Mouse (Mus musculus) left cerebral cortex, postnatal 25 days (tissue): ENCODE results near the gene Cpvl. TPM values are rescaled to one million over a fixed set of nuclear protein-coding genes. Genes with fewer than 3 reads are reported as not detected.

Experiments
- DNase-seq, 2 experiments: peaks; one replicate each; pipeline ENCODE4 v3.0.0; 2022; ENCODE audit warnings: low spot score in 2 of 2, mixed read lengths in 1 of 2
- intact Hi-C: fragments of 180-260 bp; cut with DNase I; formaldehyde crosslinking; loops from one replicate; pipeline ENCODE4 v1.15.1; 2025
- total RNA-seq, 2 experiments: library from RNA; stranded (reverse); gene quantifications; 2 replicates each; pipeline ENCODE4 v1.2.3; 2021

Cpvl gene
- total RNA-seq, 2 experiments from 2014 or later, result not detected

DNA sequence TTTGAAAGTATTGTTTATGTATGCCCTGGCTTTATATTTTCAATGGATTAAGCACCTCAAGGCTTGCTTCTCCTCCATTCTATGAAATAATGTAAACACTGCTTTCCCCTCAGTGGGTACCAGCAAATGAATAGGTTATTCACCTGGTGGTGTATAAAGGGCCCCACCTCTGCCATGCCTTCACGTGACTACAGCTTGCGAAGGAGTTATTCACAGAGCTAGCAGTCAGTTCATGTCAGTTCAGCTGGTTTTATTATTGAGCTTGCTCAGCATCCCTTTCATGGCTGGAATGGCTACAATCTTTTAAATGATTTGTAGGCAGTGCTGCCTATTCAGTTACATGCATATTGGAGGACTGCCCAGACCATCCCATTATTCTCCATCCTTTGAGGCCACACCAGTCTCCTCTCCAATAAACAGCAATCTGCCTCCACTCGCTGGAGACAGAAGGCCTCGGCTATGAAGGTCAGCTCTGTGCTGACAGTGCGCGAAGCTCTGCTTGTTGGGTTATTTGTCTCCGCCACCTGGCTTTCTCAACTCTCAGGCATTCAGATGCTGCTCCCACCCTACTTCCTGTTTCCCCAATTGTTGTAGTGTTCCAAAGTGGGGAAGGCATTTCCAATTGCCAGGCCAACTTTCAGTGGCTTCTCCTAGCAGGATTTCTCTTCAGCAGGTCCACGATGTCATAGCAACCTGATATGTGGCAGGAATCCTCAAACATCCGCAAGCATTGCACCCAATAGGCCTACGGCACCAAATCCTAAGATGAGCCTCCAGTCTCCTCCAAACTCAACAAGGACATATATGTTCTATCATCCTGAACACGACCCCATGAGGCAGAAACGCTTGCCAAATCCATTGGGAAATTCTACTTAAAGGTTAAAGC lies 123.3 kb downstream of the Cpvl start:
- intact Hi-C loops, result no loop called here
- DNase-seq, result peak in 1 of 2 experiments; percentile 24

DNA sequence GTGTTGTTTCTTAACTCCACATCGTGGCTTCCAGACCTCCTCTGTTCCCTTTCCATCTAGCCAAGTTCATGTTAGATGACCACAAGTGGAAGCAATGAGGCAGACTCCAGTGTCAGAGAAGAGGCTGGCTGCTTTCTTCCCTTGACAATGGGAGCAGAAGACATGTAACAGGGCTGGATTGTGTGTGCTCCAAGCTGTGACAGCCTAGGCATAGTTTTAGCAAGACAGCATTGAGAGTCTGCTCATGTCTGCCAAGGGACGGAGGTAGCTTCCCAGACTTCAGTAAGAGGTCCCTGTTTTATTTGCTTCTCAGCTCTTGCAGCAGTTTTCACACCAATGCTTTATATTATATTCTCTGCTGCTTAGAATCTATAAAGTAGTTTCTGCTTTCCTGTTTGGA lies 124.2 kb downstream of the Cpvl start:
- intact Hi-C loops, result no loop called here
- no peak for DNase-seq

DNA sequence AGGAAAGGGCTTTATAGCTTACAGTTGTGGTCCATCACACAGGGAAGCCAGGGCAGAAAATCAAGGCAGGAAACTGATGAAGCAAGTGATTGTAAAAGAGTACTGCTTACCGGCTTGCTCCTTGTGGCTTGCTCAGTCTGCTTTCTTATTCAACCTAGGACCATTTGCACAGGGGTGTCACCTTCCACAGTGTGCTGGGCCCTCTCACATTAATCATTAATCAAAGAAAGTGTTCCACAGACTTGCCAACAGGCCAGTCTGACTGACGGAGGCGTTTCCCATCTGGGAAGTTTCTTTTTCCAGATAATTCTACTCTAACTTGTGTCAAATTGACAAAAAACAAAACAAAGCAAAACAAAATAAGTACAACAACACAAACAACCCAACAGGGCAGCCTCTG lies 124.9 kb downstream of the Cpvl start:
- no peak for DNase-seq
- intact Hi-C loops, result no loop called here

DNA sequence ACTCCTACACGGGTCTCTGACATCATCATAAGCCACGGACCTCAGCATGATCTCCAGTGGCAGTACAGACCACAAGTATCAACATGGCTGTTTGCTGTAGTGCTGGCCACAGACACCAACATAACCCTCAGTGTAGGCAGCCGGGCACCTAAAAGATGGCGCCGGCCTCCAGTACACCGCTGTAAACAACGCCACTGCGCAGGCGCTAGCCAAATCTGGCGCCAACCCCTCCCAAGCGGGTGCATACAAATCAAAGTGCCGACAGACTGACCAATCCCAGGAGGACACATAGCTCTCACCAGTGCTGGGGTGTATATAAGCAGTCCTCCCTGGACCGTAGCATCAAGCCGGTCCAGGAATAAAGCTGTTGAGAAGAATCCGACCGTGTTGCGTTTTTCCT lies 133.8 kb downstream of the Cpvl start:
- intact Hi-C loops, result no loop called here
- DNase-seq, result no peak

DNA sequence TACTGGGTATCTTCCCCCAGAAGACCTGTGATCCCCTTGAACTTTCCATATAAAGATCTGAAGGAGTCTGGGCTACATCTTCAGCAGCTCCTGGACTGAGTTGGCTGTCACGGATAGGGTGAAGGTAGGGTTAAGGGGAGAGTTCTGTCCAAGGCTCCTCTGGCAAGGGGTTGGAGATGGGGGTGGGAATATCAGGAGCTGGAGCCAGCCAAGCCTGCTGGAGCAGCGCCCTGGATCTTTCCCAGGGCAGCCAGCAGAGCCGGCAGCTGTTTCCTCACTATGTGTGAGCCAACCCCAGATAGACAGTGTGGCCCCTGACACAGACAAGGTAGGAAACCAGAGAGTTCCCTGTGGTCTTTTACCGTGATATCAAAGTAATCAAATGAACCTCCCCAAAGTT lies 153.3 kb downstream of the Cpvl start:
- DNase-seq, result peak in 1 of 2 experiments; percentile 14
- intact Hi-C loops, result no loop called here

Other genes with a start within 250 kb of the Cpvl start
- gene Tril, start 157.8 kb downstream of the Cpvl start, total RNA-seq, result 10 to 100 TPM; 32.1 to 34.4 TPM
- gene Chn2, start 60.9 kb upstream of the Cpvl start, total RNA-seq, result 10 to 100 TPM; 38.8 to 42.7 TPM